Mouse (Mus musculus) liver, embryonic 14.5 days (tissue): ENCODE data around the gene Pecam1.

ENCODE experiments used
- CTCF ChIP-seq: IDR thresholded peaks from 2 replicates; pipeline ENCODE4 v1.5.1; 2016; ENCODE audit warnings: antibody characterized with exemption, low read depth, control low read depth
- EP300 ChIP-seq: IDR thresholded peaks from 2 replicates; pipeline ENCODE4 v1.6.1; 2016; ENCODE audit warnings: antibody characterized with exemption, low read depth

DNA sequence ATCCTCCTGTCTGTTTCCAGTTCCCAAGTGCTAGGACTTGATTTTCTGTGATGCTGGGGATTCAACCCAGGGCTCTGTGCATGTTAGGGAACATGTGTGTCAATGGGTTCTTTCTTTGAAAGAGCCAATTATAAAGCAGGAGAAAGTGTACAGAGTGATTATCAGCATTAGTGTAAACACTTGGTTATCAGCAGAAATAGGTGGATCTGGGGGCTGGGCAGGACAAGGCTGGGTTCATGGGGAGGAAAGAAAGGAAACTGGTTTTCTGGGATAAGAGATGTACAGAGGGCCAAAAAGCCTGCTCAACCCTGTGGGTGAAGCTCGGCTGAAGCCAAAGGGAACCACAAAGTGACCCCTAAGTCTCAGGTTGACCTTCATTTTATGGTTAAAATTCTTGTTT lies 108.8 kb downstream of the Pecam1 start:
- TF ChIP-seq CTCF (no peak), EP300 (no peak)
